In the genomic region with DNA sequence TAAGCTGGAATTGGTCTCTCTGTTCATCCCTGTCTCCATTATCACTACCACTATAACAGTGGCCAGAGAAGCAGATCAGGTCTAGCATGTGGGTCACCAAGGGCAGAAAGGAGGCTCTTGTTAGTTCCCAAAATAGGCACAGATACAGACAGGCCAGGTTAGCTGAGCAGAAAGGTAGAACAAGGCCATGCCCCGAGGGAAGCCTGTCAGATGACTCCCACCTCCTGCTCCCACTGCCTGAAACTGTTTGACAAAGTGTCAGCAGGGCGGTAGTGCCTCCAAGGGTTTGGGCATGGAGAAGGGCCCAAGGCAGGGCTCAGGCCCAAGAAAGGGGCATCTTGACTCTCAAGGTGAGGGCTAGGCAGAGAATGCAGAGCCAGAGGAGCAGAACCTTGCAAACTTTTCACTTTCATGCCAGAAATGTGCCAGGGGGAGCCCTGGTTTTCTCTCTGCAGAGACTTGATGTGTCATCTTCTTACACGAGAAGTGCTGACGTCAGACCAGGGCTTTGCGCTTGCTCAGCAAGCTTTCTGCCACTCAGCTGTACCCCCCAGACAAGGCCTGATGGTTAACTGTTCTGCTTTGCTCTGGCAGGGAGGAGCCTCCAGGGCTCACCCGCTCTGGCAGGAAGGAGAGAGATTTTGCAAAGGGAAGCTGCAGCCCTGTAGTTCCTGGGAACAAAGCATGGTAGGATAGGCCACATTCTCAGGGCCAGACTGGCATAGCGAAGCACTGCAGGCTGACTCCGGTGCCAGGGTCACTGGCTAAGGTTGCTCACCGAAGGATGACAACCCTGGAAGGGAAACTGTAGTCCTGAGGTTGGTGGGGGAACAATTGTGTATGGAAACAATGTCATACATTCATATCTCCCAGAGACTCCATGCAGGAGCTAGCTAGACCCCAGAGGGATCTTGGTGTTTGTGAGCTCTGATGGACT, we compare ENCODE assay signal across 8 mouse cellular contexts. TPM values are rescaled to one million over a fixed set of nuclear protein-coding genes. Genes with fewer than 3 reads are reported as not detected.
A peak's percentile ranks its signal among the peaks of the same experiment; 100 is the strongest.
DNase-seq lines count a peak whose midpoint lies in the region; ATAC-seq and TF ChIP-seq lines count a peak whose summit lies in the region.

No protein-coding gene starts in this region.

- WGBS in heart, embryonic 11.5 days (ENCODE audit: insufficient replicate concordance), result 54% methylated on average over 9 of the region's 9 CpGs
- 67% methylated on average over 9 of the region's 9 CpGs for WGBS in forebrain, embryonic 16.5 days
- 53% methylated on average over 9 of the region's 9 CpGs for WGBS in kidney, embryonic 16.5 days
- WGBS in liver, embryonic 13.5 days (ENCODE audit: insufficient replicate concordance), result 46% methylated on average over 9 of the region's 9 CpGs

- no peak overlapping the region for H3K9ac ChIP-seq in heart, embryonic 11.5 days (ENCODE audit: low read depth, low read length)
- H3K9ac ChIP-seq in forebrain, embryonic 16.5 days (replicated peaks; ENCODE audit: low read depth, low read length), result 0 out of 2 replicates have a peak overlapping the region, but pooled peaks have one; percentile 6
- H3K9ac ChIP-seq in kidney, embryonic 16.5 days (replicated peaks; ENCODE audit: low read length), result no peak overlapping the region; the same call in 1 of the 2 replicates
- H3K9ac ChIP-seq in liver, embryonic 13.5 days, result no peak overlapping the region

- no peak for TF ChIP-seq CTCF in Patski (IDR thresholded peaks at IDR 0.05)

- DNase-seq in heart, adult 18-20 months, result peak; percentile 42 to 73
- DNase-seq in Patski (ENCODE audit: low read depth, low spot score), result no peak
- no peak for DNase-seq in liver, embryonic 13.5 days
- peak; percentile 24 for DNase-seq in right cerebral cortex, postnatal 4 days
- DNase-seq in adipocyte (ENCODE audit: low spot score), result no peak

- in situ Hi-C loops in Patski (cut with MboI; ENCODE audit: low pct_unique_long_range_greater_than_20kb), result loop anchor here (10.0 to 25.0 kb wide), 2 partner anchors 484 to 611 kb away; a partner anchor contains a TSS

- H3K4me3 ChIP-seq in heart, embryonic 11.5 days (ENCODE audit: low read depth, low read length), result no peak overlapping the region
- H3K4me3 ChIP-seq in forebrain, embryonic 16.5 days (replicated peaks; ENCODE audit: low read length), result no peak overlapping the region
- H3K4me3 ChIP-seq in kidney, embryonic 16.5 days (ENCODE audit: low read length), result no peak overlapping the region
- H3K4me3 ChIP-seq in liver, embryonic 13.5 days (replicated peaks), result no peak overlapping the region

- H3K36me3 ChIP-seq in heart, embryonic 11.5 days (ENCODE audit: control insufficient read depth, insufficient read depth, low read length), result no peaks in the 10 kb centered on the region
- no peaks in the 10 kb centered on the region for H3K36me3 ChIP-seq in forebrain, embryonic 16.5 days (ENCODE audit: control insufficient read depth, insufficient read depth)
- H3K36me3 ChIP-seq in kidney, embryonic 16.5 days (ENCODE audit: insufficient read depth, low read length), result no peaks in the 10 kb centered on the region
- no peaks in the 10 kb centered on the region for H3K36me3 ChIP-seq in liver, embryonic 13.5 days

- H3K27ac ChIP-seq in heart, embryonic 11.5 days (ENCODE audit: low read depth, low read length), result no peak overlapping the region
- H3K27ac ChIP-seq in forebrain, embryonic 16.5 days (ENCODE audit: low read length), result no peak overlapping the region; the same call in 1 of the 2 replicates
- H3K27ac ChIP-seq in kidney, embryonic 16.5 days (ENCODE audit: low read length), result 0 out of 2 replicates have a peak overlapping the region, but pooled peaks have one; percentile 26
- H3K27ac ChIP-seq in liver, embryonic 13.5 days, result no peak overlapping the region

- H3K27me3 ChIP-seq in heart, embryonic 11.5 days (ENCODE audit: control insufficient read depth, insufficient read depth, low read length), result peaks cover 6% of the 10 kb centered on the region
- H3K27me3 ChIP-seq in Patski, result no peaks in the 10 kb centered on the region
- H3K27me3 ChIP-seq in forebrain, embryonic 16.5 days (replicated peaks; ENCODE audit: control insufficient read depth, insufficient read depth, low read length), result no peaks in the 10 kb centered on the region
- H3K27me3 ChIP-seq in kidney, embryonic 16.5 days (ENCODE audit: insufficient read depth, low read length), result no peaks in the 10 kb centered on the region
- no peaks in the 10 kb centered on the region for H3K27me3 ChIP-seq in liver, embryonic 13.5 days

- H3K4me1 ChIP-seq in heart, embryonic 11.5 days (ENCODE audit: control insufficient read depth, insufficient read depth, low read length), result 0 out of 2 replicates have a peak, but pooled peaks cover 6% of the 10 kb centered on the region
- H3K4me1 ChIP-seq in forebrain, embryonic 16.5 days (replicated peaks; ENCODE audit: control insufficient read depth, insufficient read depth, low read length), result no peaks in the 10 kb centered on the region; the same call in 1 of the 2 replicates
- peaks cover 11% of the 10 kb centered on the region; the same call in 1 of the 2 replicates for H3K4me1 ChIP-seq in kidney, embryonic 16.5 days (ENCODE audit: insufficient read depth, low read length)
- H3K4me1 ChIP-seq in liver, embryonic 13.5 days (replicated peaks), result 0 out of 2 replicates have a peak, but pooled peaks cover 1% of the 10 kb centered on the region

- POLR2A ChIA-PET in Patski (lab: Charles Lee), result no interaction called here

- CTCF ChIA-PET in Patski (lab: Charles Lee), result interaction anchor here (0.8 kb wide), 1 partner anchor 10 kb away, joined by 3 read pairs; no protein-coding TSS in a partner anchor

- H3K4me2 ChIP-seq in heart, embryonic 11.5 days, result no peak overlapping the region
- H3K4me2 ChIP-seq in forebrain, embryonic 16.5 days (ENCODE audit: low read length), result no peak overlapping the region
- H3K4me2 ChIP-seq in kidney, embryonic 16.5 days (replicated peaks; ENCODE audit: low read depth, low read length), result no peak overlapping the region
- no peak overlapping the region for H3K4me2 ChIP-seq in liver, embryonic 13.5 days

- no peak for ATAC-seq in heart, embryonic 11.5 days (replicated peaks; ENCODE audit: insufficient number of reproducible peaks, low FRiP score, low TSS enrichment)
- ATAC-seq in Patski, result peak; percentile 73
- peak; percentile 70 for ATAC-seq in forebrain, embryonic 16.5 days
- ATAC-seq in kidney, embryonic 16.5 days (ENCODE audit: low FRiP score, low TSS enrichment), result peak; percentile 71
- peak; percentile 61 for ATAC-seq in liver, embryonic 13.5 days (ENCODE audit: low read depth)

- no peaks in the 10 kb centered on the region for H3K9me3 ChIP-seq in heart, embryonic 11.5 days (replicated peaks; ENCODE audit: control insufficient read depth, low read length)
- no peaks in the 10 kb centered on the region for H3K9me3 ChIP-seq in forebrain, embryonic 16.5 days (ENCODE audit: control insufficient read depth, low read length)
- no peaks in the 10 kb centered on the region for H3K9me3 ChIP-seq in kidney, embryonic 16.5 days (ENCODE audit: low read length)
- H3K9me3 ChIP-seq in liver, embryonic 13.5 days (replicated peaks), result no peaks in the 10 kb centered on the region

RNA-seq across cellular contexts. Expression of a gene that starts 7.3 kb away (rescaled TPM):
- 1 to 10 TPM; 7.0 to 9.5 TPM for total RNA-seq in heart, adult 18-20 months (2021)
- 6.4 and 8.7 TPM in 2 replicates for polyA plus RNA-seq in heart, embryonic 11.5 days (2014; fragmentation: Nextera tagmentation; extraction: Ambion mirVana)
- polyA plus RNA-seq in Patski (2021), result 24.9 TPM
- polyA plus RNA-seq in forebrain, embryonic 16.5 days (2015; fragmentation: Nextera tagmentation; extraction: Ambion mirVana), result 5.3 and 5.6 TPM in 2 replicates
- polyA plus RNA-seq in kidney, embryonic 16.5 days (2015; fragmentation: Nextera tagmentation; extraction: Ambion mirVana), result 15.9 and 16.1 TPM in 2 replicates
- polyA plus RNA-seq in liver, embryonic 13.5 days (2015; fragmentation: Nextera tagmentation; extraction: Ambion mirVana), result 5.0 and 5.5 TPM in 2 replicates

RNA-seq across cellular contexts. Expression of a gene that starts 27.1 kb away (rescaled TPM):
- total RNA-seq in heart, adult 18-20 months (2021), result 10 to 100 TPM; 25.3 to 30.1 TPM
- polyA plus RNA-seq in heart, embryonic 11.5 days (2014; fragmentation: Nextera tagmentation; extraction: Ambion mirVana), result 58.7 and 59.9 TPM in 2 replicates
- polyA plus RNA-seq in Patski (2021), result 93.6 TPM
- polyA plus RNA-seq in forebrain, embryonic 16.5 days (2015; fragmentation: Nextera tagmentation; extraction: Ambion mirVana), result 51.9 and 59.4 TPM in 2 replicates
- 68.1 and 70.4 TPM in 2 replicates for polyA plus RNA-seq in kidney, embryonic 16.5 days (2015; fragmentation: Nextera tagmentation; extraction: Ambion mirVana)
- polyA plus RNA-seq in liver, embryonic 13.5 days (2015; fragmentation: Nextera tagmentation; extraction: Ambion mirVana), result 52.7 and 65.0 TPM in 2 replicates

RNA-seq across cellular contexts. Expression of a gene that starts 55.9 kb away (rescaled TPM):
- 10 to 100 TPM; 42.4 to 72.6 TPM for total RNA-seq in heart, adult 18-20 months (2021)
- 89.1 and 112 TPM in 2 replicates for polyA plus RNA-seq in heart, embryonic 11.5 days (2014; fragmentation: Nextera tagmentation; extraction: Ambion mirVana)
- 459 TPM for polyA plus RNA-seq in Patski (2021)
- 51.2 TPM in 2 replicates for polyA plus RNA-seq in forebrain, embryonic 16.5 days (2015; fragmentation: Nextera tagmentation; extraction: Ambion mirVana)
- 98.6 and 116 TPM in 2 replicates for polyA plus RNA-seq in kidney, embryonic 16.5 days (2015; fragmentation: Nextera tagmentation; extraction: Ambion mirVana)
- polyA plus RNA-seq in liver, embryonic 13.5 days (2015; fragmentation: Nextera tagmentation; extraction: Ambion mirVana), result 455 and 466 TPM in 2 replicates

Comparison
In these comparisons a context has a peak if more than half of its experiments do, and no peak if none do; other contexts are left out.
1. DNase-seq: peak in heart, adult 18-20 months (2 of 2) and right cerebral cortex, postnatal 4 days (single experiment); none in Patski (single experiment), liver, embryonic 13.5 days (single experiment) and adipocyte (single experiment).